Mouse (Mus musculus) megakaryocyte progenitor cell, adult 5-6 weeks (primary cell): ENCODE results near the gene Repin1. TPM values are rescaled to one million over a fixed set of nuclear protein-coding genes. Genes with fewer than 3 reads are reported as not detected.
"Not testable (repeated sequence)": the region's sequence is repeated elsewhere in the genome, so short reads cannot be mapped to it uniquely, and the experiment has no call there.

Experiments used
- ATAC-seq: replicated peaks from 2 replicates; pipeline ENCODE4 v1.8.0; 2016; ENCODE audit warnings: mild to moderate bottlenecking, moderate TSS enrichment, inconsistent platforms; ENCODE audit not compliant: poor library complexity
- total RNA-seq, 2 experiments: library from RNA; stranded (forward) in 1 of 2; stranded (reverse) in 1 of 2; fragments of 157-497, 149-512 nt in 1 of 2; fragments of 200-1000 nt in 1 of 2; gene quantifications; 2 replicates each; pipeline versions ENCODE4 v1.2.3 to v1.2.4; 2015 to 2017

Repin1 gene
- total RNA-seq, 2 experiments from 2014 or later: 10.0 to 11.2 TPM

DNA sequence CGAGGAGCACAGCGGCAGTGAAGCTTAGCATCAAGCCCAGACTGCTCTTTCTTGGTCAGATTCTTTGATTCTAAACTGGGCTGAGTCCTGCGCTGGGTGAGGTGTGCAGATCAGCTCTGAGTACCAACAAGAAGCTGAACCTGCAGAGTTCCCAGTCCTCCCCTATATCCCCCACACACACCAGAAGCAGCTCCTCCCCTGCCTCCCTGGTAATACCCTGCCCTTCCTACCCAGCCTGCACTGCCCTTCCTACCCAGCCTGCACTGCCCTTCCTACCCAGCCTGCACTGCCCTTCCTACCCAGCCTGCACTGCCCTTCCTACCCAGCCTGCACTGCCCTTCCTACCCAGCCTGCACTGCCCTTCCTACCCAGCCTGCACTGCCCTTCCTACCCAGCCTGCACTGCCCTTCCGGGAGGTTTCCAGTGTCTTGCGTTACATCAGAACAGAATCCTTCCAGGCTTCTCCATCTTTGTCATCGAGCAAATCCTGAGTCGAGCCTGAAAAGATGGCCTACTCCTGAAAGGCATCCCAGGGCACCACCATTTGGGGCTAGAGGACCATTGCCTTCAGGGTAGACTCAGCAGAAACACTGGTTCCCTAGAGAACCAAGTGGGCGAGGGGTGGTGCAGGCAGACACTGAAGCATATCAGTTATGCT is 28.6 kb downstream of the Repin1 start:
- not testable (repeated sequence) for ATAC-seq

DNA sequence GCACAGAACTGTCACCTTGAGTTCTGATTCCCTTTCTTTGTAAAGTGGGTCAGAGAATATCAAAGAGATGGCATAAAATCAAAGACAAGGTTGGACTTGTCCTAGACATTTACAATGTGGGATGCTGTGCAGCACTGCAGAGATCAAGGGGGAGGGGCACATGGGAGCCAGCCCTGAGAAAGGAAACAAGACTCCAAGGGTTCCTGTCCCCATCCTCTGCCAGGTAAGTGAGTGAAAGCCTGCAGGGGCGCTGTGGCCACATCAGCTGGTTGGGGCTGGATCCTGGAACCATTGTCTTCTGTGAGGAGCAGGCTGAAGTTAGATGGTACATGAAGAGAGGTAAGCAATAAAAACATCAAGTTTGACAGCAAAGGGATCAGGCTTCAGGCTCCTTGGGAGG is 29.8 kb downstream of the Repin1 start:
- no peak for ATAC-seq

DNA sequence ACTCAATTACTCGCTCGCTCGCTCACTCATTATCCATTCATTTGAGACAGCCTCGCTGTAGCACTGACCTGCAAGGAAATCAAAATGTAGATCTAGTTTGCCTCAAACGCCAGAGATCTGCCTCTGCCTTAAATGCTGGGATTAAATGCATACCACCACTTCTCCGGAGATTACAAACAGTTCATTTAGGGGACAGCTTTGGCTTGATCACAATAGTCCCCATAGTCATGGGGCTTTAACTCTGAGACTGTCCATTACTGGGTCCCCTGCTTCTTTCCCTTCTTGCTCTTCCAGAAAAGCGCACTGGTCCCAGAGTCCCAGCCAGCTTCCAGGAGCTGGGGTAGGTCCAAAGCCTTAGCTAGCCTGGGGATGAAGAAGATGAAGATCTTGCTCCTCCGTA is 32.8 kb downstream of the Repin1 start, which contains the start of gene AI854703:
Gene AI854703, plus strand, starts transcription at position 301 of the 400 bp plus-strand sequence.
- ATAC-seq: no peak

DNA sequence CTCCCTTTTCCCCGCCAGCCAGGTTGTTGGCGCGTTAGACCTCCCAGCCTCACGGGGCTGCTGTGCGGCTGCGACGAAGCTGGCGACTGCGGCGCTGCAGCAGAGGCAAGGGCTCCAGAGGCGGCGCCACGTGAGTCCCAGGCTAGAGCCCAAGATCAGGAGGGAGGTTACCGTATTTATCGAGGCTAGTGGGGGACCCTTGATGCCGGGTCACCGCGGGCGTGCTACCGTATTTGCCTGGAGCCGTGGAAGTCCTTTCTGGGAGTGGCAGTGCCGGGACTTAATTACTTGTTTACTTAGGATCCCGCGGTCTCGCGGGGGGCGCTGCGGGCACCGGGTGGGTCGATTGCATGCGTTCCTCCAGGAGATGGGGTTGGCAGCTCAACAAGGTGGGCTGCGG is 33.3 kb downstream of the Repin1 start:
- peak; percentile 83 for ATAC-seq

DNA sequence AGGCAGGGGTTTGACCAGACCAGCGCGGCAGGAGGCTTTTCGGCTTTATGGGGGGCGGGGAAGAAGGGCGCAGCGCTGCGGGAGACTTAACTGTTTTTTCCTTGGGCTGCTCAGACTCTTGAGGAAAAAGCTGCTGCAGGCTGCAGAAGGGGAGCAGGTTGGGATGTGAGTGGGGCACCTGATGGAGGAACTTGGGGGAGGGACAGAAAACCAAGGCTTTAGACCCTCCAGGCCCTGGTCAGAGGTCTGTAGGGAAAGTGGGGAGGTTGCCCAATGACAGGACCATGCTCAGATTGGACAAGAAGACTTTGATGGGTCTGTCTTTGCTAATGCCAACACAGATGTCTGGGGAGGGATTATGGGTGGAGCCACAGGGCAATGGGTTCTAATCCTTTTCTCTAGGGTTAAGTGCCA is 33.8 kb downstream of the Repin1 start:
- no peak for ATAC-seq

DNA sequence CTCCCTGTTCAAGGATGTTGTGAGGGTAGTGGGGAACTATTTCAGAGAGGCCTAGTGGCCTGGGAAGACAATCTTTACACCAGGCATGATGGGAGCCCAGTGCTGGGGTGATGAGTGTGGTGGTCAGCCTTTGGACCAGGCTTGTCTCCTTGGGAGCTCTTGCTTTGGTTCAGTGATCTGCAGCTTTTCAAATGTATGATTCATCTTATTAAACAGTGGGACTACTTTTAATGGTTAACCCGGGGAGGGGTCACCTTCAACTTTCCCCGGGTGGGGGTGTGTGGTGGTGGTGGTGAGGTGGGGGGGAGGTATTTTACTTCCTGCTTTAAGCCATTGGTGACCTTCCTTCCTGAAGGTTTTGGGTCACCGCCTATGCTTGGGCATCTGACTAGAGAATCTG is 34.7 kb downstream of the Repin1 start:
- no peak for ATAC-seq

DNA sequence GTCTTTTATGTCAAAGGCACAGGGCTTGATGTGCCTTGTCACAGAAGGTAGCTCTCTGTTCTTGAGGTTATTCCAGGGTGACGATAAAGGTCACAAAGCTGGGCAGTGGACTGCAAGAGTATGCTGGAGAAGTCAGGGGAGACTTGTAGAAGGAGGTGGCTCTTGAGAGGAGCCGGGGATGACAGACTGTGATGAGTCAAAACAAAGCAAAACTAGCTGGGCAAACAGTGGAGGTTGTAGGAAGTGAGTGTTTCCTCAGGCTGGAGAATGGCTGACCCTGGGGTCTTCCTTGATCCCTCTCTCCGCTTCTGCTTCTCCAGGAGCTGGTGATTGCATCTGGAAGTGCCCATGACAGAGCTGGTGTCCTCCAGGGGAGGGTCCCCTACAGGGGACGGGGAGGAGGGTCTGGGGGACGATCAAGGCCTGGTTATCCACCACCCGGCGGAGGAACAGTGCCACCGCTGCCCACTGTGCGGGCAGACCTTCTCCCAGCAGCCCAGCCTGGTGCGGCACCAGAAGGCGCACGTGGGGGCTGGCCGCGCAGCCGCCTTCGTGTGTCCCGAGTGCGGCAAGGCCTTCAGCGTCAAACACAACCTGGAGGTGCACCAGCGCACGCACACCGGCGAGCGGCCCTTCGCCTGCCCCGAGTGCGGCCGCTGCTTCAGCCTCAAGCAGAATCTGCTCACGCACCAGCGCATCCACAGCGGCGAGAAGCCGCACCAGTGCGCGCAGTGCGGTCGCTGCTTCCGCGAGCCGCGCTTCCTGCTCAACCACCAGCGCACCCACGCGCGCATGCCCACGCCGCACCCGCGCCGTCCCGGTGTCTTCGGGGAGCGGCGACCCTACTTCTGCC is 35.4 kb downstream of the Repin1 start:
- ATAC-seq: peak; percentile 30; the same call in 1 of the 2 replicates

DNA sequence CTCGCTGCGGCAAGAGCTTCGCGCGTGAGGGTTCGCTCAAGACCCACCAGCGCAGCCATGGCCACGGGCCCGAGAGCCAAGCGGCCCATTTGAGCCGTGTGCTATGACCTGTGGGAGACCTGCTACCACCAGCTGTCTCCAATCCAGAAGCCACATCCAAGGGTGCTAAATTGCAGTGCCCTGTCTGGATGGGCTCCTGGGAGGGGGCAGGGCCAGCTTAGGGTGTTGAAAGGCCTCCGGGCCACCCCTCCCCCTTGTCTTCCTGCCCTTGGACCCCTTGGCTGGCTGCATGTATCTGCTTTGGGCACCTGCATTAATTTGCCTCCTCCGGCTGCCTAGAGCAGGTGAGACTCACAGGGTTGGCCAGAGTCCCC is 36.0 kb downstream of the Repin1 start:
- peak; percentile 3; the same call in 1 of the 2 replicates for ATAC-seq

DNA sequence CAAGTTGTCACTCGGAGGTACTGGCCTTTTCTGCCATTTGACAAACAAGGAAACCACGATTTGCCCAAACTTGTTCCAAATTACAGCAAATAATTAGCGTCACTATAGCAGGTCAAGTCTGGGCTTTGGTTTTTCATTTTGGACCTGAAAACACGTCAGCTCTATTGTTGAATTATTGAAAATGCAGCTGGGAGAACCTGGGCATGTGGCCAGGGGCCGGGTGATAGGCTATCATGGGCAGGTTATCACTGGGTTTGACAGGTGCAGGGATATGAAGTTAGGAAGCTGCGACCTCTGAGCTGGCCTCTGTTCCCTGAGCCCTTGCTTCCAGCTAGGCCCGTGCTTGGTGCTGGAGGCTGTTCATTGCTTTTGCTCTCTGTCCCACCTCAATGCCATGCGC is 37.1 kb downstream of the Repin1 start:
- no peak for ATAC-seq

DNA sequence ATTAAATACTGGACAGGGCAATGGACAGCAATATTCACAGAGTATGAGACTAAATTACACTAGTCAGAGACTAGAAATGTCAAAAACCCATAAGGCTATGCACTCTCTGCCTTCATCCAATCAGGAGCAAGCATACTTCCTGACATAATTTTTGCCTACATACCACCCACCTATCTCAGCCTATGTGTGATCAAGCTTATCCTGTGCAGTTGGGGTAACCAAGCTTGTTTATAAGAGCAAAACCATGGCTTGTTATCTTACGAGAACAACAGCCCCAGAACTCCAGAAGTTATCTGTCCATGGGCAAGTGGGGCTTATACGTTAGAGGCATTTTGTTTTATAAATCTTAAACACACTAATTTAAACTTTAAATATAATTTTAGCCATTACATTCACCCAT is 41.4 kb downstream of the Repin1 start:
- peak; percentile 95 for ATAC-seq

DNA sequence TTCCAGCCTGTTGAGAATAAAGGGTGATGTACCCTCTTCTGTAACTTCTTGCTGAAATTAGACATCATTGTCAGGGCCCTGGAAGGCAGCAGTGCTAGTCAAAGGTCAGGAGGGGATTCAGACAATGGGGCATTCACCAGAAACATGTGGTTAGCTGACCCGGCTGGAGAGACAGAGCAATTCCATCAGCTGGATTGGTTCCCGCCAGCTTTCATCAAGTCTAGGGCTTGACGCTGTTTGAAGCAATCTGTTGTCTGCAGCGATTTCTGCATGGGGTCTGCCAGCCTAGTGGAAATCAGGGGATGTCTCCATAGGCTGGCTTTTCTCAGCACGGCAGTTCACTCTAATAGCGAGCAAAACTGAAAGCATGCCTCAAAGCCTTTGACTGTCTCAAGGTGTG is 42.8 kb downstream of the Repin1 start:
- ATAC-seq: no peak

DNA sequence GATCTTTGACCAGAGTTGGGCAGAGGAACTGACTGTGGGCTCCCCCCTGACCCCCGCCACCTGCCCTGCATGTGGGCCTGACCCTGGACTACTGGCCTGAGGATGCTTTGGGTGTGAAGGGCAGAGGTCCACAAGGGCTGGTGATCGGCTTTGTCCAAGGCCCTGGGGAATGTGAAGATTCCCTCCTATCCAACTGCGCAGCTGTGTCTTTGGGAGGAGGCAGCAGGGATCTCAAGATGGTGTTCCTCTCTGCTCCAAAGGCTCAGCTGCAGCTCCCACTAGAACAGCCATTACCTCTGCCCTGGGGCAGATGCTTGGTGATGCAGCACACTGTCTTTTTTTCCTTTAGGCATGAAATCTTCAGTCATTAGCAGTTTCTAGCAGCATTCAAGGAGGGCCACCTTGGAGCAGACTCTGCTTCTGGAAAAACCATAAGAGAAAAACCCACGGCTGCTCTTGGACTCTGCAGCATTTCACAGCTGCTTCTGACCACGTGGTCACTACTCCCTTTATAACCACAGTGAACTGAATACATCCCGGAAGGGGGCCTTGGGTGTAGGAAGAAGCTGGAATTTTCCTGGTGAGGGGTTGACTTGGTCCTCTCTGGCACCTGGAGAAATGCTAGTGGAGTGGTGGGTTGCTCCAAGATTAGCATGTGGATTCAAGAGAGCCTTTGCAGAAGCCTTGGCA is 44.3 kb downstream of the Repin1 start:
- no peak for ATAC-seq

DNA sequence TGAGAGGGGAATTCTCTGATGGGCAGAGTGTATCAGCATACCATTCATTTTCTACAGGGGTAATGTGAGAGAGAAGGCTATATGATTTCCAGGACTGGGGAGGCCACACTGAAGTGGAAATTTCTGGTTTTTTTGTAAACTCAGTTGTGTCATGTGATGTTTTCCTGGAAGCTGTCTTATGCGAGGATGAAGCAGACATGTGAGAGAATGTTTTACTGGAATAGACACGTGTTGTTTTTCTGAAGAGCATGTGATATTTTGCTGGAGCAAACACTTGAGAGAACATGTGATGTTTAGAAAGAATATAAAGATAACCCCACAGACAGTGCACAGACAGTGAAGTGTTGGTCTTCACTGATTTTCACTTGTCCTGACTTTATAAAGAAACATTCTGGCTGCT is 44.9 kb downstream of the Repin1 start:
- no peak for ATAC-seq

DNA sequence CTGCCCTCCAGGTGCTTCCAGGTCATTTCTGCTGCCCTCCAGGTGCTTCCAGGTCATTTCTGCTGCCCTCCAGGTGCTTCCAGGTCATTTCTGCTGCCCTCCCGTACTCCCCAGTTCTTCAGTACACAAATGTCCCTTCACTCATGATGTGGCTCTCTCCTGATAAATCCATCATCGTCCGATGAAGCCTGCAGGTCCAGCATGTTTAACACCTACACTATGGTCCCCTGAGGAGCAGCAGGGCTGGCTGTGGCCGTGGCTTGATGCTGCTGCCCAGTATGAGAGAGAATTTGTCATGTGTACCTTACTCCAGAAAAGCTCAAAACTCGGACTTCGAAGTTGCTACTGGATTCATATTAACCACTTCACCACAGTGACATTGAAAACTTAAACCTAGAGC is 47.7 kb downstream of the Repin1 start:
- ATAC-seq: no peak

DNA sequence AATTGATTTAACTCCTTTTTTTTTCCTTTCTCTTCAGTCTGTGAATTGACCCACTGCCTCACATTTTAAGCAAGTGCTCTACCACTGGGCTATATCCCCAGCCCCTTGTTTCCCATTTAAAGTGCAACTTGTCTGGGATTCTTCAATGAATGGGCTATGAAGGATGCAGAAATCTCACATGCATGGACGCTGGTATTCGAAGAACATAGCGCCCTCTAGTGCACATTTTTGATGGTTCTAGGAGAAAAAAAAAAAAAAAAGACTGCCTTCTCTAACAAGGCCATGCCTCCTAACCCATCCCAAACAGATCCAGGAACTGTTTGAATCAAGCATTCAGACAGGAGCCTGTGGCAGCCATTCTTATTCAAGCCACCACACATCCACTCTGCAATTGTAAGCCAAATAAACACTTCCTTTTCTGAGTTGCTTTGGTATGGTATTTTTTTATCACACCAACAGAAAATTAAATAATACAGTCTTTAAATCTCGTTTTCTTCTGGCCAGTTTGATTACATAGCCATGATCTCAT is 49.1 kb downstream of the Repin1 start:
- ATAC-seq: peak; percentile 68

DNA sequence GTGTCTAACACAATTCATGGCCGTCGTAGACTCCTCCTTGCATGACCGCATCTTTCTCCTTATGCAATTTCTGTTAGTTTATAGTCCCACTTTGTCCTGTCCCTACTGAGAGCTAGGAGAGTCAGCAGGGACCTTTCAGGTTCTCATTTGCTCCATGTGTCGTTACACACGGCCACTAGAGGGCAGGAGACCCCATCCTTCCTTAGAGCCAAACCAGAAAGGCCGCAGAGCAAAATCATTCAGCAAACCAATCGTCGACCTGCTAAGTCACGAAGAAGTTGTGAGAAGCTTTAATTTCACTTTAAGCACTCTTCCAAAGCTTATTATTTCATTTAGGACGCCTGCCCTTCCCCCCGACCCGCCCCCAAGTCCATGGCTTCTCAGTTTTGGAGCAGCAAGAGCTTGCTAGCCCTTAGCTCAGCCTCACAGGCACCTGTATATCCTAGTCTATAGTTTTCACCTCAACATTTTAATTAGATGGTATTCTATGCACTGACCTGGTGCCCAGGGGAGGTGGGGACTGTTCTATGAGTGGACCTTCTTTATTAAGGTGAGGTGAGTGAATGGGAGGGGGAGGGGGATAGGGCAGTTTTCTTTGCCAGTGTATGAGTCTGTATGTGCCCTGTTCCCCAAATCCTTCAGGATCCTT is 52.1 kb downstream of the Repin1 start:
- peak; percentile 87 for ATAC-seq

DNA sequence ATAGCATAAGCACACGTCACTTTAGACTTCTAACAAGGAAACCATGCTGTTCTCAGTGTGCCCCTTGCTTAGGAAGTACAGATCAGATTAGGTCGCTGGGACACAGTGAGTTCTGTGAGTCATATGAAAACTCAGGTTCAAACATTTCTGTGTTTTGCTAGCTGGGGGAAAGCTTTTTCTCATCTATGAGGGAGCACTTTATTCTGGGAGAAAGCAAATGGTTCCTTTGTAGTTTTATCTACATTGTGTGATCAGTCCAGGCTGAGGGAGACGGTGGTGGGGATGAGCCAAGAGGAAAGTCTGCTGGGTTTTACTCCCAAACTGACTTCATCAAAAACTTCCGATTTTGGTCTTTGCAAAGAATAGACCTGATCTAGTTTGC is 52.6 kb downstream of the Repin1 start:
- no peak for ATAC-seq

DNA sequence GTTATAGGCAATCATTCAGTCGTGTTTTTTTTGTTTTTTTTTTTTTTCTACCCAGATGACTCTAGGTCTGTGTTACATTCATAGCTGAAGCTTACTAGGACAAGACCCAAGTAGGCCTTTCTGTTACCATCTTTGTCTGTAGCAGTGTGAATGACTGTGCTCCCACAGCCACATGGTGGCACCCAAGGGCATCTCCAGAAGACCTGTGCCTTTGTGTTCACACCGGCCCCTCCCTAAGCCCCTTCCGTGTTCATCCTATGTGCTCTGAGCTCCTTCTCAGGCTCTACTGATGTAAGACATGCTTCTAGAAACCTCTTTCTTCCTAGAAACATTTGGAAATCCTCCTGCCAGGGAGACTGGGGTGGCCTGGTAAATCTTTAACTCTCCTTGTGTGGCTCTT is 53.3 kb downstream of the Repin1 start, which contains the start of gene Gimap8:
Gene Gimap8, plus strand, starts transcription at position 240 of the 400 bp plus-strand sequence.
- peak; percentile 91 for ATAC-seq

DNA sequence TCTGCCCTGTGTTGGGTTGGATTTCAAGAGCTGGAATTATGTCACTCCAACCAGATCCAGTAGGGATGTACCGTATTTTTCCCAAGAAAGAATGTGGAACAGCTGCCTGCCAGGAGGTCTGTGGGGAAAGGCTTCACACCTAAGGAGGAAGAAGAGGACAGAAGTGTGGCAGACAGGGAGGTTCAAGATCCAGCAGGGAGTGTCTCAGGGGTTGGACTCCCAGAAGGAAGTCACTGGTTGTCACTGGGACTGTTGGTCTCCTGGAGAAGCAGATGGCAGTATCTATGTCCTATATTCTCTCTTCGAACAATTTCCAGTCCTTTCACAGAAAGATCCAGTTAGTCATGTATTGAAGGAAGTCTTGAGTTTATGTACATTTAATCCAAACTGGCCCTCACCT is 53.9 kb downstream of the Repin1 start:
- ATAC-seq: no peak
